Mouse (Mus musculus): ENCODE measurements around the gene Scrn1. TPM values are rescaled to one million over a fixed set of nuclear protein-coding genes. Genes with fewer than 3 reads are reported as not detected.
A peak's percentile ranks its signal among the peaks of the same experiment; 100 is the strongest.

Gene Scrn1
- polyA plus RNA-seq, 1 experiment: 7.4 TPM

GRCm38 (mm10) chr6:54595330-54595878 is 29.1 kb upstream of the Scrn1 start:
- Histone ChIP-seq H3K27ac (ENCODE audit: control insufficient read depth, insufficient read depth, low read depth, low read length) (peak overlapping the region; percentile 80), H3K4me3 (ENCODE audit: control insufficient read depth, low read depth, low read length) (peak overlapping the region; percentile 98), H3K36me3 (ENCODE audit: control insufficient read depth, insufficient read depth, low read length) (no peaks in the 10 kb centered on the region), H3K27me3 (ENCODE audit: control insufficient read depth, insufficient read depth, low read length) (no peaks in the 10 kb centered on the region), H3K4me1 (ENCODE audit: control insufficient read depth, insufficient read depth, low read length) (peaks cover 12% of the 10 kb centered on the region)
- TF ChIP-seq POLR2A (IDR thresholded peaks at IDR 0.05; ENCODE audit: control insufficient read depth, low read depth, low read length) (no peak), CTCF (IDR thresholded peaks at IDR 0.05; ENCODE audit: control insufficient read depth, insufficient read depth, insufficient replicate concordance, low read depth, low read length) (no peak)

GRCm38 (mm10) chr6:54594469-54595329 is 28.4 kb upstream of the Scrn1 start, which contains the start of gene Plekha8:
Plekha8 (plus strand) TSS chr6:54595111.
- Histone ChIP-seq H3K27ac (ENCODE audit: control insufficient read depth, insufficient read depth, low read depth, low read length) (peak within 1 kb of the TSS; percentile 80), H3K27me3 (ENCODE audit: control insufficient read depth, insufficient read depth, low read length) (no peaks in the 10 kb centered on the region), H3K36me3 (ENCODE audit: control insufficient read depth, insufficient read depth, low read length) (no peaks in the 10 kb centered on the region), H3K4me3 (ENCODE audit: control insufficient read depth, low read depth, low read length) (peak within 1 kb of the TSS; percentile 98), H3K4me1 (ENCODE audit: control insufficient read depth, insufficient read depth, low read length) (peaks cover 12% of the 10 kb centered on the region)
- no peak for TF ChIP-seq CTCF (IDR thresholded peaks at IDR 0.05; ENCODE audit: control insufficient read depth, insufficient read depth, insufficient replicate concordance, low read depth, low read length)
- peak; percentile 64 for TF ChIP-seq POLR2A (IDR thresholded peaks at IDR 0.05; ENCODE audit: control insufficient read depth, low read depth, low read length)

GRCm38 (mm10) chr6:54593766-54594468 is 27.6 kb upstream of the Scrn1 start:
- Histone ChIP-seq H3K36me3 (ENCODE audit: control insufficient read depth, insufficient read depth, low read length) (no peaks in the 10 kb centered on the region), H3K27ac (ENCODE audit: control insufficient read depth, insufficient read depth, low read depth, low read length) (no peak overlapping the region), H3K4me1 (ENCODE audit: control insufficient read depth, insufficient read depth, low read length) (peaks cover 12% of the 10 kb centered on the region), H3K4me3 (ENCODE audit: control insufficient read depth, low read depth, low read length) (no peak overlapping the region), H3K27me3 (ENCODE audit: control insufficient read depth, insufficient read depth, low read length) (no peaks in the 10 kb centered on the region)
- TF ChIP-seq POLR2A (IDR thresholded peaks at IDR 0.05; ENCODE audit: control insufficient read depth, low read depth, low read length) (no peak), CTCF (IDR thresholded peaks at IDR 0.05; ENCODE audit: control insufficient read depth, insufficient read depth, insufficient replicate concordance, low read depth, low read length) (no peak)

- Histone ChIP-seq H3K27ac (ENCODE audit: control insufficient read depth, insufficient read depth, low read depth, low read length) (peak overlapping the region; percentile 84), H3K4me3 (ENCODE audit: control insufficient read depth, low read depth, low read length) (peak overlapping the region; percentile 83), H3K27me3 (ENCODE audit: control insufficient read depth, insufficient read depth, low read length) (no peaks in the 10 kb centered on the region), H3K4me1 (ENCODE audit: control insufficient read depth, insufficient read depth, low read length) (peaks cover 12% of the 10 kb centered on the region), H3K36me3 (ENCODE audit: control insufficient read depth, insufficient read depth, low read length) (no peaks in the 10 kb centered on the region)
- TF ChIP-seq POLR2A (IDR thresholded peaks at IDR 0.05; ENCODE audit: control insufficient read depth, low read depth, low read length): no peak
- TF ChIP-seq CTCF (IDR thresholded peaks at IDR 0.05; ENCODE audit: control insufficient read depth, insufficient read depth, insufficient replicate concordance, low read depth, low read length): no peak
Observed at GRCm38 (mm10) chr6:54592938-54593535, 26.7 kb upstream of the Scrn1 start.

GRCm38 (mm10) chr6:54591778-54592177 is 25.5 kb upstream of the Scrn1 start:
- H3K4me3 ChIP-seq (ENCODE audit: control insufficient read depth, low read depth, low read length): no peak overlapping the region
- H3K27me3 ChIP-seq (ENCODE audit: control insufficient read depth, insufficient read depth, low read length): no peaks in the 10 kb centered on the region
- H3K4me1 ChIP-seq (ENCODE audit: control insufficient read depth, insufficient read depth, low read length): peaks cover 12% of the 10 kb centered on the region
- TF ChIP-seq POLR2A (IDR thresholded peaks at IDR 0.05; ENCODE audit: control insufficient read depth, low read depth, low read length): no peak
- TF ChIP-seq CTCF (IDR thresholded peaks at IDR 0.05; ENCODE audit: control insufficient read depth, insufficient read depth, insufficient replicate concordance, low read depth, low read length): no peak
- H3K36me3 ChIP-seq (ENCODE audit: control insufficient read depth, insufficient read depth, low read length): no peaks in the 10 kb centered on the region
- peak overlapping the region; percentile 63; the same call in 1 of the 2 replicates for H3K27ac ChIP-seq (ENCODE audit: control insufficient read depth, insufficient read depth, low read depth, low read length)

- no peaks in the 10 kb centered on the region for H3K27me3 ChIP-seq (ENCODE audit: control insufficient read depth, insufficient read depth, low read length)
- H3K4me3 ChIP-seq (ENCODE audit: control insufficient read depth, low read depth, low read length): no peak overlapping the region
- TF ChIP-seq POLR2A (IDR thresholded peaks at IDR 0.05; ENCODE audit: control insufficient read depth, low read depth, low read length) (no peak), CTCF (IDR thresholded peaks at IDR 0.05; ENCODE audit: control insufficient read depth, insufficient read depth, insufficient replicate concordance, low read depth, low read length) (no peak)
- no peaks in the 10 kb centered on the region for H3K36me3 ChIP-seq (ENCODE audit: control insufficient read depth, insufficient read depth, low read length)
- H3K27ac ChIP-seq (ENCODE audit: control insufficient read depth, insufficient read depth, low read depth, low read length): no peak overlapping the region
- peaks cover 11% of the 10 kb centered on the region for H3K4me1 ChIP-seq (ENCODE audit: control insufficient read depth, insufficient read depth, low read length)
Observed at GRCm38 (mm10) chr6:54590691-54591090, 24.4 kb upstream of the Scrn1 start.

All from testis, adult 2 months (tissue).